Mouse (Mus musculus) large intestine, adult 2 months (tissue): ENCODE results near the gene Mtch1. TPM values are rescaled to one million over a fixed set of nuclear protein-coding genes. Genes with fewer than 3 reads are reported as not detected.
"Not testable (repeated sequence)": the region's sequence is repeated elsewhere in the genome, so short reads cannot be mapped to it uniquely, and the experiment has no call there.

Experiments used
- DNase-seq: peaks from one replicate; pipeline ENCODE4 v3.0.0-alpha.2; 2012; ENCODE audit warnings: low read depth, low spot score
- WGBS: fragments of 180-500 bp; shearing (Covaris S2); methylation state at CpG from one replicate; pipeline ENCODE4 v1.1.7; 2018; 5-methylcytosine and 5-hydroxymethylcytosine counted together
- polyA plus RNA-seq: library from polyadenylated mRNA; depleted of rRNA; stranded (reverse); fragments of >200 nt; gene quantifications from 2 replicates; pipeline ENCODE4 v1.2.3, GENCODE M21; 2012; rRNA removed

The Mtch1 gene
- 254 and 263 TPM in 2 replicates for polyA plus RNA-seq

DNA sequence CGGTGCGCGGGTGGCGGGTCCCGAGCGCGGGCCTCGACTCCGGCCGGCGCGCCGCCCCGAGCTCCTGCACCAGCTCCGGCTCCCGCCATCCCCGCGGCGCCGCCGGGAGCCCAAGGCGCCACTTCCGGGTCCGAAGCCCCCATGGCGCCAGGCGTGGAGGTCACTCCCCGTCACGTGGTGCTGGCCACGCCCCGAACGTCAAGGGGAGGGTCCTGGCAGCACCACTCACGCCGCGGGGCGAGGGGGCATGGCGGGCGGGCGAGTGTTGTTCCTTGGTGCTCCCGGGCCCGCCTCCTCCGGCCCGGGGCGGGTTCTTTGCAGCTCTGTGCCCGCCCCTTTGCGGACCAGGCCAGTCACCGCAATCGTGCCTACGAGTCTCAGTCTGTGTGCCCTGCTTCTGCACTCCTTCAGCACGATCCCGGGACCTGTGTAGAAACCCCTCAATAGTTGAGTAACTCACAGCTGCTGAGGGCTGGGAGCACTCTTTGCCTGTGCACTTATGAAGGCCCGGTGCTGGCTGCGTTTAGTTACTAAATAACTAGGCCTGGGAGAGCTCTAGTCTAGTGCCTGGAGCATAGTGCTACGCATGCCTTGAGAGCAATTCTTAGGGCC lies at the start of gene Mtch1:
Mtch1 (minus strand) TSS at position 290 of the 612 bp plus-strand sequence.
- peak; percentile 89 for DNase-seq
- under 1% methylated on average over 53 of the region's 53 CpGs for WGBS

DNA sequence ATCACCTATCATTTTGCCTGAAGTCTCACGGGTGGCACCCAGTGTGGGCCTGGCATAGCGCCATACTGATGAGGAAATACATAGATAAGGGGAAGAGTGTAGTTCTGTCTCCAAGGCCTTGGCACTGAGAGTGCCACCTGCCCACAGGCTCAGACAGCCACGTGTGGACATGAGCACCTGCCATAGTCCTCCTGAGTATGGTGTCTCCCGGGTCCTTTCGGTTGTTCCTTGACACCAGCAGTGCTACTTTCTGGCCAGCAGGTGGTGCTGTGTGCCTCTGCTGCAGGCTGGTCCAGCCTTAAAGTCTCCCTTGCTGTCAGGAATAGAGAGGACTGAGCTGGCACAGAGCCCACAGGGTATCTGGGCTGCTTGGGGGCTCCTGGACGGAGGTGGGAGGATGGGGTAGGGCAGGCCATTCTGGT lies 49.1 kb upstream of the Mtch1 start:
- 5% methylated on average over 6 of the region's 6 CpGs for WGBS
- DNase-seq: no peak

DNA sequence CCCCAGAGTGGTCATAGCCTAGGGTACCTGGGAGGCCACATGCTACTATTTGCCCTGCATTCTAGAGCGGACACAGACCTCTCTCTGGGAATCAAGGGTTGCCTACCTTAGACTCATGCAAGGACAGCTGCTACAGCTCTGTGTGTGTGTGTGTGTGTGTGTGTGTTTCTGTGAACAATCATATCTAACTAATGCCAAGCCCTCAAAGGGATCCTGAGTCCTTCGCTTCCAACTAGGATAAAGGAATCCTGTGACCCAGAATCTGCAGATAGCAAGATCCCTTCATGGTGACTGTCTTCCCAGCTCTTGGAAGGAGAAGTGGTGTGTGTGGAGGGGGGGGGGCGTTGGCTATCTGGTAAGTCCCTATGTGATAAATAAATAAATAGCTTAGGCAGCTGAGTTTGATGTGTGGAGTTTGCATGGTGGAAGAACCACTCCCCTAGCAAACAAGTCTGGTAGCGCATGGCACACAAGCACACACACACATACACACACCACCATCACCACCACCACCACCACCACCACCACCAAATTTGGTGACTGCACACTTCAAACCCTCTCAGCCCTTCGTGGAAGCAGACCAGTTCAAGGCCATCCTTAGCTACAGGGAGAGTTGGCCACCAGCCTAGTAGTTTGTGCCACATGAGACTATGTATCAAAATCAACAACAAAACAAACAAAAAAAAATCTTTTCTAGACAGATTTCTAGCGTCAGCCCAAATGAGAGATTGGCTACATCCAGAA lies 48.5 kb upstream of the Mtch1 start:
- no peak for DNase-seq
- 45% methylated on average over 6 of the region's 6 CpGs for WGBS

GRCm38 (mm10) chr17:29395381-29395780 lies 47.6 kb upstream of the Mtch1 start:
- DNase-seq: no peak
- 39% methylated on average over 7 of the region's 7 CpGs for WGBS

- not testable (repeated sequence) for DNase-seq
- 84% methylated on average over 2 of the region's 2 CpGs for WGBS
Observed at GRCm38 (mm10) chr17:29394761-29395160, 47.0 kb upstream of the Mtch1 start.

GRCm38 (mm10) chr17:29394106-29394760 lies 46.5 kb upstream of the Mtch1 start:
- 53% methylated on average over 9 of the region's 9 CpGs for WGBS
- no peak for DNase-seq

- WGBS: 67% methylated on average over 14 of the region's 14 CpGs
- no peak for DNase-seq
Observed at GRCm38 (mm10) chr17:29393335-29394089, 45.8 kb upstream of the Mtch1 start.

DNA sequence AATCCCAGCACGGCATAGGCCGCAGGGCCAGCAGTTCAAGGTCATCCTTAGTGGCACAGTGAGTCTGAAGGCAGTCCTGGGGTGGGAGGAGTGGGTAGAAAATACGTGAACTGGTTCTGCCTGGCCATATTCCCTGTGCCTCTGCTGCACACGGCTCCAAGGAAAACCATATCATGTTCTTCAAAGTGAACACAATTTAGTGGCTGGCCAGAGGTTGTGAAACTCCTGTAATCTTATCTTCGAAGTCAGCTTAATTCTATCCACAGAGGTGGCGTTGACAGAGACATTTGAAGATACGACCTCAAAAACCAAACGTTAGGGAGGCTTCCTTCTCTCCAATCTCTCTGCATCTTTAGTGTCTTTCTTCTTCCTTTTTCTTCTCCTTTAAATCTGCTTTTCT lies 43.5 kb upstream of the Mtch1 start:
- 76% methylated on average over 8 of the region's 8 CpGs for WGBS
- DNase-seq: no peak

GRCm38 (mm10) chr17:29388978-29389377 lies 41.2 kb upstream of the Mtch1 start:
- WGBS: 69% methylated on average over 11 of the region's 11 CpGs
- no peak for DNase-seq

GRCm38 (mm10) chr17:29385746-29386145 lies 38.0 kb upstream of the Mtch1 start:
- WGBS: 80% methylated on average over 6 of the region's 6 CpGs
- DNase-seq: no peak

DNA sequence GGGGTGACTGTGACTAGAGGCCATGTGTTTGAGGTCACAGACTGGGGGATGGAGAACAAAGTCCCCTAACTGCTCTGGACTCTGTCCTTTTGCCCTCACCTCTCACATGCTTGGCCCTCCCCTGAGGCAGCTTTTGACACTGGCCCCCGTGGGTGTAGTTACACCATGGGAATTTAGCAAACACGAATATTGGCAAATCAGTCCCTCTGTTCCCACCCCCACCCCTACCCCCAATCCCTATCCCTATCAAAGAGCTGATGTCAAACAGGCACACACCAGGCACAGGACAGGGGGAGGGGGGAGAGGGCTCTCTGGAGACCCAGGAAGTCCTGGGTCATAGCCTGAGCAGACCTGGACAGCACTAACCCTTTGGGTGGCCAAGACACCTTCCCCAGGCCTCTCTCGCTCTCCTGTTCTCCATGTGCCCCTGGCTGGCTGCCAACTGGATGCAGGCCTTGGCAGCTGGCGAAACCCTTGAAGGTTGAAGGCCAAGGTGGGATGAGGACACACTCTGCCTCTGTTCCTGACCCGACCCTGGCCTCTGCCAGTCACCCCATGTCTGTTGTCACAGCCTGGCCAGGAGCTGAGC lies 37.2 kb upstream of the Mtch1 start:
- no peak for DNase-seq
- WGBS: 30% methylated on average over 5 of the region's 5 CpGs

- no peak for DNase-seq
- WGBS: 86% methylated on average over 9 of the region's 9 CpGs
Observed at GRCm38 (mm10) chr17:29383923-29384322, 36.2 kb upstream of the Mtch1 start.

DNA sequence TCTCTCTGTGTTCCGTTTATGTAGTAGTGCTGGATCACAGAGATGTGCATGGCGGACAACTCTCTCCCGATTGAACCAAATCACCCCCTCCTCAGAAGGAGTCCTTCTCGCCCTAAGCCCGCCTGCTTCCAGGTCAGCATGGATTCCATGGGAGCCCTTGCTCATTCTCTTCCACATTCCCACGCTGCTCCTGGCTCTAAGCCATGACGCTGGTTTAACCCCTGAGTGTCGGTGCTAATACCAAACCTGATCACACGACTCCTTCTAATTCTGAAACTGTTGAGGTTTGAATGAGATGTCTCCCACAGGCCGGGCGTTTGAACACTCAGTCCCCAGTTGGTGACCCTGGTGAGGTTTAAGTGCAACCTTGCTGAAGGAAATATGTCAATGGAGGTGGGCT lies 34.7 kb upstream of the Mtch1 start:
- no peak for DNase-seq
- WGBS: 67% methylated on average over 11 of the region's 11 CpGs

- WGBS: 9% methylated on average over 7 of the region's 7 CpGs
- DNase-seq: no peak
Observed at GRCm38 (mm10) chr17:29381472-29381871, 33.7 kb upstream of the Mtch1 start.

GRCm38 (mm10) chr17:29380241-29380640 lies 32.5 kb upstream of the Mtch1 start:
- WGBS: 77% methylated on average over 4 of the region's 4 CpGs
- no peak for DNase-seq

DNA sequence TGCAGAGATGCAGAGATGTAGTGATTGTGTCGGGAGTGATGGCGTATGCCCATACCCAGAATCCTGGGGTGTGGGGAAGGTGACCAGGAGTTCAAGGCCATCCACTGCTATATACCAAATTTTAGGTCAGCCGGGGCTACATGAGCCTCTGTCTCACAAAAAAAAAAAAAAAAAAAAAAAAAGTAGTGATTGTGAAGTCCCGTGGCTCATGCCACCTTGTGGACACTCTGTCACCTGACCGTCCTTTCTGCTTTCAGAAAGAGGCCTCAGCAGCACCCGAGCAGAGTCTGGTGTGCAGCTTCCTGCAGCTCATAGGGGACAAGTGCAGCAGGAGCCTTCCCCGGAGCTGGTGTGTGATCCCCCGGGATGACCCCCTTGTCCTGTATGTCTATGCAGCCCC lies 30.3 kb upstream of the Mtch1 start:
- WGBS: 56% methylated on average over 8 of the region's 8 CpGs

GRCm38 (mm10) chr17:29375871-29376270 lies 28.1 kb upstream of the Mtch1 start:
- 66% methylated on average over 10 of the region's 10 CpGs for WGBS
- no peak for DNase-seq

More for the DNA sequence above, 30.3 kb upstream of the Mtch1 start:
- no peak for DNase-seq

GRCm38 (mm10) chr17:29370984-29371723 lies 23.4 kb upstream of the Mtch1 start:
- WGBS: 10% methylated on average over 5 of the region's 5 CpGs
- DNase-seq: peak; percentile 80

GRCm38 (mm10) chr17:29368726-29369125 lies 21.0 kb upstream of the Mtch1 start:
- 23% methylated on average over 7 of the region's 7 CpGs for WGBS
- DNase-seq: no peak
